Mouse (Mus musculus) adipocyte (in vitro differentiated cells): ENCODE results near the gene Gm4985.
"Not testable (repeated sequence)": the region's sequence is repeated elsewhere in the genome, so short reads cannot be mapped to it uniquely, and the experiment has no call there.

Experiments used
- DNase-seq: peaks from one replicate; pipeline ENCODE4 v3.0.0-alpha.2; 2016; ENCODE audit warnings: low spot score

Gm4985 gene

DNA sequence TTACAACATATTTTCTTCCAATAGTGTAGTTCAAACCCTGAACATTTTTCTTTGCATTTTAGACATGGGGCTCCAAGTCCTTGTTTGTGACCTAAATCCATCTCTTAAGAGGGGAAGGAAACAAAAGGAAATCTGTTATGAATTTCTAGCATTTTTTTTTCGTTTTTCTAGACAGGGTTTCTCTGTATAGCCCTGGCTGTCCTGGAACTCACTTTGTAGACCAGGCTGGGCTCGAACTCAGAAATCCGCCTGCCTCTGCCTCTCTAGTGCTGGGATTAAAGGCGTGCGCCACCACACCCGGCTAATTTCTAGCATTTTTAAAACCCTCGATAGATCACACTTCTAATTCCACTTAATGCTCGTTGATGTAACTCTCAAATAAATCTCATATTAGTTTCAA lies at the start of gene Gm4985:
Gene Gm4985, minus strand, starts transcription at position 101 of the 400 bp plus-strand sequence.
- not testable (repeated sequence) for DNase-seq

DNA sequence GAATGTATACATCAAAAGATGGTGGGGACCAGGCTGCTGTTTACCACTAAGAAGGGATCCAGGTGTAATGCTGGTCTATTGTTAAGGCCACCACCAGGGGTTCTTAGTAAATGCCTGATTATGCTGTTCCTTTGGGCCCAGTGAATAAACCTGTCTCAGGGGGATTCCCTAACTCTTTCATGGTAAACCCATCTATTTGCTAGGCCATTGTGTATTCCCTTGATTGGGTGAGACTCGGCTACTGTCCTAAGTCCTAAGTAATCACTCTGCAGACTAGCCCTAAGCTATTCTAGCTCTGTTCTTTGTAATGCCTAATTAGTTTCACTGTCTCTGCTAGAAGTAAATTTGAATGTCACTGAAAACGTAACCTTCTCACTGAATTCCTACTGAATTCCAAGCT lies 4.6 kb downstream of the Gm4985 start:
- DNase-seq = no peak
